Mouse (Mus musculus) hindbrain, postnatal 0 days (tissue): ENCODE measurements at regions not wholly inside any gene's neighbourhood (a gene's known extent, or its start where the extent isn't known, plus 50 kb on each side); places are given as distances from the start of the nearest gene placed in this dataset.
"Not testable (repeated sequence)": the region's sequence is repeated elsewhere in the genome, so short reads cannot be mapped to it uniquely, and the experiment has no call there.

ENCODE experiments used
- ATAC-seq: fragments of 200-750 bp; cut with Nextera tagmentation; 2 replicates; pipeline ENCODE4 v1.8.0; 2017; ENCODE audit warnings: mild to moderate bottlenecking, moderate TSS enrichment, moderate library complexity
- DNase-seq: peaks from one replicate; pipeline ENCODE4 v3.0.0-alpha.2; 2015; ENCODE audit warnings: low spot score
- H3K27ac ChIP-seq: fragments of 300-500 bp; sonication (generic); 2 replicates; pipeline ENCODE4 v1.5.1; 2014; ENCODE audit warnings: mild to moderate bottlenecking
- H3K27me3 ChIP-seq: fragments of 300-500 bp; sonication (generic); 2 replicates; pipeline ENCODE4 v1.6.1; 2014; ENCODE audit warnings: low read length, mixed read lengths; ENCODE audit not compliant: insufficient read depth
- H3K36me3 ChIP-seq: fragments of 300-500 bp; sonication (generic); 2 replicates; pipeline ENCODE4 v1.6.1; 2014; ENCODE audit warnings: low read length, mixed read lengths; ENCODE audit not compliant: insufficient read depth
- H3K4me1 ChIP-seq: fragments of 300-500 bp; sonication (generic); 2 replicates; pipeline ENCODE4 v1.6.1; 2014; ENCODE audit warnings: antibody characterized with exemption, low read length, mixed read lengths; ENCODE audit not compliant: insufficient read depth
- H3K4me2 ChIP-seq: fragments of 300-500 bp; sonication (generic); 2 replicates; pipeline ENCODE4 v1.6.1; 2014; ENCODE audit warnings: low read depth, mild to moderate bottlenecking, low read length, moderate library complexity, mixed read lengths
- H3K4me3 ChIP-seq: fragments of 300-500 bp; sonication (generic); 2 replicates; pipeline ENCODE4 v1.5.1; 2014; ENCODE audit warnings: low read length
- H3K9ac ChIP-seq: fragments of 300-500 bp; sonication (generic); replicated peaks from 2 replicates; pipeline ENCODE4 v1.6.1; 2014; ENCODE audit warnings: mild to moderate bottlenecking, low read length, moderate library complexity, mixed read lengths
- H3K9me3 ChIP-seq: fragments of 300-500 bp; sonication (generic); 2 replicates; pipeline ENCODE4 v1.6.1; 2016; ENCODE audit warnings: low read length, mixed read lengths
- CTCF ChIP-seq: IDR thresholded peaks from 2 replicates; pipeline ENCODE4 v1.5.1; 2016; ENCODE audit warnings: antibody characterized with exemption, control low read depth, low read depth
- WGBS: fragments of 180-500 bp; shearing (Covaris S2); extraction: QIAGEN DNeasy Blood & Tissue Kit; methylation state at CpG from one replicate; pipeline ENCODE4 v1.1.7; 2014; 5-methylcytosine and 5-hydroxymethylcytosine counted together

DNA sequence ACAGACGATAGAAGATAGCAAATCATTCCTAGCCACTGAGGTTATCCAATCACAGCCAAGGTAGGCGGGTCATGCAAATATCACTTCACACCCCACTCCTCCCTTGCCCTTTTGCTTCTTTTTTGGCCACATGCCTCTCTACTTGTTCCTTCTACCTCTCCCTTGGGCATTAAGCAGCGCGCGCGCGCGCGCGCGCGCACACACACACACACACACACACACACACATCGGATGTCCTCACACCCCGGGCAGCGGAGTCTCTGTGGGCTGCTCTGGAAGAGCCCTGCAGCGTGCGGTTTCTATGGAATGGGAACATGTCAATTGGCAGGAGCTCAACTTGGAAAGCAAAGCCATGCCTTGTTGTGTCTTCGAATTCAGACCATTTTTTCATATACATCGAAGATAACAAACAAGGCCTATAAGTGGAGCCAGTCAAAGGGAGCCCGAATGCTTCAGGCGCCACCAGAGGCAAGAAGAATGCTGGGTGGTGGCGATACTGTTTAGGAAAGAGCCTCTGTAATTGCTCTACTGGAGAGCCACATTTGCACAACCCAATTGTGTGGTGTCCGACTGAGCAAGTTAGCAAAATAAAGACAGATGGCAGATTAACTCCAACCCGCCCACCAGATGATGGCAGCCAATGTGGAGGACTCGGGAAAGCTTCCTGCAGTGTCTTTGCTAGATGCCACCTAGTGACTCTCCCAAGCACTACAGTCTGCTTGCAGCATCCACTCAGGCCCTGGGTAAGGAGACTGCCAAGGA lies 183.3 kb upstream of the Serp2 start:
- TF ChIP-seq CTCF = peak; percentile 78
- Histone ChIP-seq H3K9me3 (no peaks in the 10 kb centered on the region), H3K4me2 (peak overlapping the region; percentile 21; the same call in 1 of the 2 replicates), H3K4me3 (no peak overlapping the region), H3K36me3 (no peaks in the 10 kb centered on the region), H3K27ac (peak overlapping the region; percentile 64; the same call in 1 of the 2 replicates), H3K9ac (no peak overlapping the region), H3K4me1 (peaks cover 5% of the 10 kb centered on the region; the same call in 1 of the 2 replicates), H3K27me3 (no peaks in the 10 kb centered on the region)
- DNase-seq (peak; percentile 90), ATAC-seq (peak; percentile 77)
- WGBS = 49% methylated on average over 25 of the region's 25 CpGs

GRCm38 (mm10) chr14:76735997-76736396 lies 179.3 kb upstream of the Serp2 start:
- H3K27me3 ChIP-seq = no peaks in the 10 kb centered on the region
- H3K36me3 ChIP-seq = no peaks in the 10 kb centered on the region
- H3K4me1 ChIP-seq = peaks cover 5% of the 10 kb centered on the region; the same call in 1 of the 2 replicates
- DNase-seq = no peak
- no peak overlapping the region for H3K4me2 ChIP-seq
- no peak overlapping the region for H3K9ac ChIP-seq
- no peak for TF ChIP-seq CTCF
- 49% methylated on average over 5 of the region's 5 CpGs for WGBS
- no peak for ATAC-seq
- no peak overlapping the region for H3K27ac ChIP-seq
- no peaks in the 10 kb centered on the region for H3K9me3 ChIP-seq
- no peak overlapping the region for H3K4me3 ChIP-seq

GRCm38 (mm10) chr14:76735107-76735506 lies 178.4 kb upstream of the Serp2 start:
- peak; percentile 35 for DNase-seq
- WGBS = 24% methylated on average over 4 of the region's 4 CpGs
- no peak for TF ChIP-seq CTCF
- Histone ChIP-seq H3K4me3 (no peak overlapping the region), H3K27ac (no peak overlapping the region), H3K36me3 (no peaks in the 10 kb centered on the region), H3K9me3 (no peaks in the 10 kb centered on the region), H3K27me3 (no peaks in the 10 kb centered on the region), H3K4me1 (peaks cover 5% of the 10 kb centered on the region; the same call in 1 of the 2 replicates), H3K9ac (no peak overlapping the region), H3K4me2 (no peak overlapping the region)
- ATAC-seq = peak; percentile 43

DNA sequence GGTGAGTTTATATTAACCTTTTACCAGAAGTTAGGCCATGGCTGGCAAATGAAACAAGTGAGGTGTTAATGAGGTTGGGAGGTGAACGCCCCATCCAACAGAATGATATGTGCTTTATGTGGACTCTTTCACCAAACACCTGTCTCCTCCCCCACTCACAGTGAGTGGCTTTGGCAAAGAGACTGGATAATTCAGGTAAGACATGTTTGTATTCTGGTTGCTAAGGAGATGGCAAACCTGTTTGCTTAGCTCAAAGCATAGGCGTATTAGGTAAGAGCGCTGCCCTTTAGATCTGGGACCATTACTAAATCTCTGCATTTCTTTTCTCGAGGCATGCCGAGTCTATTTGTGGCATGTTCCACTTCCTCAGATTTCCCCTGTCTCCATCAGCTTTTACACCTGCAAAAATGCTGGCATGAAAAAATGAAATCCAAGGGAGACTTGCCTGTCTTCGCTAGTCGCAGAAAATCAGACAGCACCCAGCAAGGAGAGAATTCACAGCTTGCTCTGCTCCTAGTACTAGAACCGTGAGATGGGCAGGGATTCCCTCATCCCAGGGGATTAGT lies 176.7 kb upstream of the Serp2 start:
- H3K4me2 ChIP-seq = no peak overlapping the region
- H3K4me3 ChIP-seq = no peak overlapping the region
- no peak overlapping the region for H3K9ac ChIP-seq
- H3K27me3 ChIP-seq = no peaks in the 10 kb centered on the region
- H3K27ac ChIP-seq = no peak overlapping the region
- DNase-seq = no peak
- no peaks in the 10 kb centered on the region for H3K4me1 ChIP-seq
- H3K9me3 ChIP-seq = no peaks in the 10 kb centered on the region
- 81% methylated on average over 8 of the region's 8 CpGs for WGBS
- TF ChIP-seq CTCF = no peak
- H3K36me3 ChIP-seq = no peaks in the 10 kb centered on the region
- peak; percentile 48; the same call in 1 of the 2 replicates for ATAC-seq

GRCm38 (mm10) chr14:76731096-76731986 lies 174.7 kb upstream of the Serp2 start:
- 80% methylated on average over 19 of the region's 19 CpGs for WGBS
- no peaks in the 10 kb centered on the region for H3K36me3 ChIP-seq
- H3K27me3 ChIP-seq = no peaks in the 10 kb centered on the region
- H3K9me3 ChIP-seq = no peaks in the 10 kb centered on the region
- no peaks in the 10 kb centered on the region for H3K4me1 ChIP-seq
- DNase-seq = no peak
- no peak overlapping the region for H3K4me2 ChIP-seq
- H3K4me3 ChIP-seq = no peak overlapping the region
- no peak for ATAC-seq
- no peak overlapping the region for H3K27ac ChIP-seq
- no peak for TF ChIP-seq CTCF
- H3K9ac ChIP-seq = no peak overlapping the region

DNA sequence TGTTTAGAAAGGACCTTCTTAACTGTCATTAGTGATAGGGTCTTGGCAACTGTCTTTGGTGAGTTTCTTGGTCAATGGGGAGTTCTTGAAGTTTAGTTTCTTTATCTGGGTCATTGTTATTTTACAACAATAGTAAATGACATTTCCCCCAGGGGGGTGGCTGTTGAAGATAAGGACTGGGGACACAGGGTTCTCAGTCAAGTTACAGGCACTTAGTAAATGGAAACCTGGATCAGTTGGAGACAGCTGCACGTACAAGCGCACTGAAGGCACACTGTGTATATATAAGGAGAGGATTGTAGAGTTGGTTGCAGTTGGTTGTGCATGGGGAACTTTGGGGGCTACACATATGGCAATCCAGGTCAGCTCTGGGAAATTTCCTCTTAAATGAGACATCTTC lies 169.2 kb upstream of the Serp2 start:
- WGBS = 94% methylated on average over 2 of the region's 2 CpGs
- Histone ChIP-seq H3K27ac (no peak overlapping the region), H3K4me1 (no peaks in the 10 kb centered on the region), H3K9me3 (no peaks in the 10 kb centered on the region), H3K4me3 (no peak overlapping the region), H3K4me2 (no peak overlapping the region), H3K27me3 (no peaks in the 10 kb centered on the region), H3K9ac (no peak overlapping the region), H3K36me3 (no peaks in the 10 kb centered on the region)
- no peak for ATAC-seq
- no peak for TF ChIP-seq CTCF
- no peak for DNase-seq

DNA sequence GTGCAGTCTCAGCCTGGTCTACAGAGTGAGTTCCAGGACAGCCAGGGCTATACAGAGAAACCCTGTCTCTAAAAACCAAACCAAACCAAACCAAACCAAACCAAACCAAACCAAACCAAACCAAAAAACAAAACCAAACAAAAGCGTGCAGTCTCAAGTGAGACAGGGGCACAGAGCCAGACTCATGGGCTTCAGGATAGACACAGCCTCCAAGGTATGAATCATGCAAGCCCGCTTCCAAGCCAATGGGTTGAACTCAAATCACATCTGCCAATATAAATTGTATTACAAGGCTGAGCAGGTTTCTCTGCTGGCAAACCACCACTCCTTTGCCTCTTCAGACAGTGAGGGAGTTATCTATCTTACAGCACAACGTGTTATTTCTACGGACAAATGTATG lies 168.5 kb upstream of the Serp2 start:
- not testable (repeated sequence) for H3K27me3 ChIP-seq, H3K4me2 ChIP-seq, H3K9ac ChIP-seq, H3K4me3 ChIP-seq, H3K27ac ChIP-seq, ATAC-seq, H3K36me3 ChIP-seq, DNase-seq, H3K9me3 ChIP-seq, H3K4me1 ChIP-seq
- WGBS = 93% methylated on average over 4 of the region's 4 CpGs
